Comparison of ENCODE assay signal across 8 mouse cellular contexts in genomic region chr8:70896316-70897020, GRCm38 (mm10). TPM values are rescaled to one million over a fixed set of nuclear protein-coding genes. Genes with fewer than 3 reads are reported as not detected.
A peak's percentile ranks its signal among the peaks of the same experiment; 100 is the strongest.
DNase-seq lines count a peak whose midpoint lies in the region; ATAC-seq and TF ChIP-seq lines count a peak whose summit lies in the region.

No protein-coding gene starts in this region.

- H3K9ac ChIP-seq in hindbrain, embryonic 14.5 days: peak overlapping the region; percentile 87
- peak overlapping the region; percentile 86 for H3K9ac ChIP-seq in midbrain, postnatal 0 days (replicated peaks; ENCODE audit: low read length, poor library complexity, severe bottlenecking)

- peaks cover 37% of the 10 kb centered on the region for H3K27me3 ChIP-seq in hindbrain, embryonic 14.5 days (ENCODE audit: control insufficient read depth, insufficient read depth, low read length)
- peaks cover 16% of the 10 kb centered on the region for H3K27me3 ChIP-seq in midbrain, postnatal 0 days (ENCODE audit: insufficient read depth, low read length)

- WGBS in lung, adult 2 months: 4% methylated on average over 25 of the region's 25 CpGs
- 5% methylated on average over 25 of the region's 25 CpGs for WGBS in hindbrain, embryonic 14.5 days
- 4% methylated on average over 25 of the region's 25 CpGs for WGBS in midbrain, postnatal 0 days

- no peak for ATAC-seq in hindbrain, embryonic 14.5 days (ENCODE audit: low FRiP score)
- no peak for ATAC-seq in midbrain, postnatal 0 days (ENCODE audit: low FRiP score)

- DNase-seq in lung, adult 2 months: no peak
- no peak for DNase-seq in lung, postnatal 36 days
- DNase-seq in hindbrain, embryonic 14.5 days (ENCODE audit: low spot score): no peak
- DNase-seq in midbrain, postnatal 0 days (ENCODE audit: low spot score): no peak
- DNase-seq in urinary bladder, postnatal 4 days (ENCODE audit: low spot score in 2 of 2): no peak
- DNase-seq in spleen, postnatal 4 days (ENCODE audit: low spot score in 2 of 2): no peak
- no peak for DNase-seq in cerebellum, adult 18-20 months

- TF ChIP-seq CTCF in lung, adult 2 months (IDR thresholded peaks at IDR 0.05; ENCODE audit: insufficient read depth, low read length): no peak
- no peak for TF ChIP-seq CTCF in midbrain, postnatal 0 days (IDR thresholded peaks at IDR 0.05)

- H3K4me1 ChIP-seq in lung, adult 2 months (ENCODE audit: control insufficient read depth, insufficient read depth, low read length): peaks cover 3% of the 10 kb centered on the region
- H3K4me1 ChIP-seq in brown adipose tissue, adult 24 weeks (ENCODE audit: control insufficient read depth, insufficient read depth, insufficient read length, low read length): peaks cover 3% of the 10 kb centered on the region; the same call in 1 of the 2 replicates
- peaks cover 16% of the 10 kb centered on the region for H3K4me1 ChIP-seq in hindbrain, embryonic 14.5 days (replicated peaks; ENCODE audit: control insufficient read depth, insufficient read depth, low read length)
- 0 out of 2 replicates have a peak, but pooled peaks cover 2% of the 10 kb centered on the region for H3K4me1 ChIP-seq in midbrain, postnatal 0 days (ENCODE audit: insufficient read depth, low read length)

- H3K27ac ChIP-seq in brown adipose tissue, adult 24 weeks (replicated peaks; ENCODE audit: low read depth, low read length): peak overlapping the region; percentile 74
- no peak overlapping the region for H3K27ac ChIP-seq in hindbrain, embryonic 14.5 days
- peak overlapping the region; percentile 74; the same call in 1 of the 2 replicates for H3K27ac ChIP-seq in midbrain, postnatal 0 days (ENCODE audit: low read depth, low read length)

- H3K36me3 ChIP-seq in hindbrain, embryonic 14.5 days (replicated peaks; ENCODE audit: control insufficient read depth, insufficient read depth): peaks cover 29% of the 10 kb centered on the region
- peaks cover 21% of the 10 kb centered on the region for H3K36me3 ChIP-seq in midbrain, postnatal 0 days (ENCODE audit: insufficient read depth, low read length)

- peak overlapping the region; percentile 86 for H3K4me2 ChIP-seq in hindbrain, embryonic 14.5 days (replicated peaks)
- peak overlapping the region; percentile 82 for H3K4me2 ChIP-seq in midbrain, postnatal 0 days (ENCODE audit: low read depth, low read length, poor library complexity, severe bottlenecking)

- no peak for TF ChIP-seq POLR2A in lung, adult 2 months (IDR thresholded peaks at IDR 0.05; ENCODE audit: borderline replicate concordance, extremely low read depth, low read depth, low read length)

- H3K4me3 ChIP-seq in lung, adult 2 months (replicated peaks; ENCODE audit: extremely low read depth, low read depth, low read length): peak overlapping the region; percentile 85
- H3K4me3 ChIP-seq in brown adipose tissue, adult 24 weeks (ENCODE audit: insufficient read depth, low read depth, low read length): peak overlapping the region; percentile 74
- H3K4me3 ChIP-seq in hindbrain, embryonic 14.5 days (replicated peaks; ENCODE audit: low read length): peak overlapping the region; percentile 66
- peak overlapping the region; percentile 67 for H3K4me3 ChIP-seq in midbrain, postnatal 0 days (ENCODE audit: low read depth, low read length)

- H3K9me3 ChIP-seq in hindbrain, embryonic 14.5 days (ENCODE audit: control insufficient read depth, low read length): no peaks in the 10 kb centered on the region
- no peaks in the 10 kb centered on the region for H3K9me3 ChIP-seq in midbrain, postnatal 0 days (ENCODE audit: low read length)

RNA-seq across cellular contexts. Expression of gene Rpl18a, which starts 0.7 kb away (rescaled TPM):
- polyA plus RNA-seq in lung, adult 2 months (2012; rRNA removed): 3,384 and 4,193 TPM in 2 replicates
- 822 and 1,180 TPM in 2 replicates for polyA plus RNA-seq in brown adipose tissue, adult 24 weeks (2012; ENCODE audit: insufficient read depth, insufficient read length, missing spikeins)
- polyA plus RNA-seq in hindbrain, embryonic 14.5 days (2014; fragmentation: Nextera tagmentation; extraction: Ambion mirVana): 2,214 and 2,704 TPM in 2 replicates
- total RNA-seq in midbrain, postnatal 0 days (2014; rRNA removed): 1,447 and 1,819 TPM in 2 replicates
- 2,274 and 2,285 TPM in 2 replicates for polyA plus RNA-seq in midbrain, postnatal 0 days (2015; fragmentation: Nextera tagmentation; extraction: Ambion mirVana)

RNA-seq across cellular contexts. Expression of gene Slc5a5, which starts 3.9 kb away (rescaled TPM):
- 0.71 and 1.3 TPM in 2 replicates for polyA plus RNA-seq in lung, adult 2 months (2012; rRNA removed)
- polyA plus RNA-seq in brown adipose tissue, adult 24 weeks (2012; ENCODE audit: insufficient read depth, insufficient read length, missing spikeins): not detected in 2 replicates
- 1.5 and 1.8 TPM in 2 replicates for polyA plus RNA-seq in hindbrain, embryonic 14.5 days (2014; fragmentation: Nextera tagmentation; extraction: Ambion mirVana)
- 1.2 and 2.1 TPM in 2 replicates for total RNA-seq in midbrain, postnatal 0 days (2014; rRNA removed)
- polyA plus RNA-seq in midbrain, postnatal 0 days (2015; fragmentation: Nextera tagmentation; extraction: Ambion mirVana): 3.7 and 4.1 TPM in 2 replicates

RNA-seq across cellular contexts. Expression of gene Map1s, which starts 9.3 kb away (rescaled TPM):
- polyA plus RNA-seq in lung, adult 2 months (2012; rRNA removed): 58.4 and 68.0 TPM in 2 replicates
- polyA plus RNA-seq in brown adipose tissue, adult 24 weeks (2012; ENCODE audit: insufficient read depth, insufficient read length, missing spikeins): 3.0 and 3.4 TPM in 2 replicates
- 49.6 and 51.4 TPM in 2 replicates for polyA plus RNA-seq in hindbrain, embryonic 14.5 days (2014; fragmentation: Nextera tagmentation; extraction: Ambion mirVana)
- 87.7 and 93.7 TPM in 2 replicates for total RNA-seq in midbrain, postnatal 0 days (2014; rRNA removed)
- 59.1 and 59.8 TPM in 2 replicates for polyA plus RNA-seq in midbrain, postnatal 0 days (2015; fragmentation: Nextera tagmentation; extraction: Ambion mirVana)

RNA-seq across cellular contexts. Expression of gene Ccdc124, which starts 22.7 kb away (rescaled TPM):
- 43.8 and 48.0 TPM in 2 replicates for polyA plus RNA-seq in lung, adult 2 months (2012; rRNA removed)
- 54.5 and 60.6 TPM in 2 replicates for polyA plus RNA-seq in brown adipose tissue, adult 24 weeks (2012; ENCODE audit: insufficient read depth, insufficient read length, missing spikeins)
- polyA plus RNA-seq in hindbrain, embryonic 14.5 days (2014; fragmentation: Nextera tagmentation; extraction: Ambion mirVana): 155 and 158 TPM in 2 replicates
- 44.3 and 48.6 TPM in 2 replicates for total RNA-seq in midbrain, postnatal 0 days (2014; rRNA removed)
- polyA plus RNA-seq in midbrain, postnatal 0 days (2015; fragmentation: Nextera tagmentation; extraction: Ambion mirVana): 159 and 163 TPM in 2 replicates

RNA-seq across cellular contexts. Expression of gene Kcnn1, which starts 33.4 kb away (rescaled TPM):
- polyA plus RNA-seq in lung, adult 2 months (2012; rRNA removed): 3.4 and 5.0 TPM in 2 replicates
- polyA plus RNA-seq in brown adipose tissue, adult 24 weeks (2012; ENCODE audit: insufficient read depth, insufficient read length, missing spikeins): 5.8 and 6.0 TPM in 2 replicates
- polyA plus RNA-seq in hindbrain, embryonic 14.5 days (2014; fragmentation: Nextera tagmentation; extraction: Ambion mirVana): 10.0 and 14.3 TPM in 2 replicates
- 32.5 and 32.8 TPM in 2 replicates for total RNA-seq in midbrain, postnatal 0 days (2014; rRNA removed)
- polyA plus RNA-seq in midbrain, postnatal 0 days (2015; fragmentation: Nextera tagmentation; extraction: Ambion mirVana): 10.0 and 10.3 TPM in 2 replicates

Comparison
In these comparisons a context has a peak if more than half of its experiments do, and no peak if none do; other contexts are left out.
1. RNA of gene Map1s, which starts 9.3 kb away (polyA plus RNA-seq): 59.1 to 59.8 TPM in midbrain, postnatal 0 days, 58.4 to 68.0 TPM in lung, adult 2 months and 49.6 to 51.4 TPM in hindbrain, embryonic 14.5 days; 3.0 to 3.4 TPM in brown adipose tissue, adult 24 weeks; every median in the first group is over 10 times any median in the second.
2. Peak in every context shown above with its lines, with median percentiles within 50 percentile points of each other: H3K4me3 ChIP-seq.